Mouse (Mus musculus): ENCODE measurements around the gene Impad1. TPM values are rescaled to one million over a fixed set of nuclear protein-coding genes. Genes with fewer than 3 reads are reported as not detected.
A peak's percentile ranks its signal among the peaks of the same experiment; 100 is the strongest.

Gene Impad1
- polyA plus RNA-seq, 1 experiment from 2014 or later = 52.6 TPM

- Histone ChIP-seq H3K9me3 (peaks cover 13% of the 10 kb centered on the region; the same call in 1 of the 2 replicates), H3K4me3 (replicated peaks) (no peak overlapping the region), H3K36me3 (replicated peaks) (peaks cover 27% of the 10 kb centered on the region), H3K27ac (no peak overlapping the region), H3K27me3 (no peaks in the 10 kb centered on the region), H3K4me1 (no peaks in the 10 kb centered on the region), H3K9ac (no peak overlapping the region), H3K4me2 (no peak overlapping the region)
- ATAC-seq (ENCODE audit: low FRiP score) = no peak
Measured at GRCm38 (mm10) chr4:4779265-4779770, 13.8 kb downstream of the Impad1 start.

GRCm38 (mm10) chr4:4771523-4772114 lies 21.5 kb downstream of the Impad1 start:
- peak; percentile 30; the same call in 1 of the 2 replicates for ATAC-seq (ENCODE audit: low FRiP score)
- Histone ChIP-seq H3K27me3 (no peaks in the 10 kb centered on the region), H3K4me1 (no peaks in the 10 kb centered on the region), H3K9me3 (no peaks in the 10 kb centered on the region), H3K9ac (no peak overlapping the region), H3K4me3 (replicated peaks) (no peak overlapping the region), H3K36me3 (replicated peaks) (peaks cover 28% of the 10 kb centered on the region), H3K27ac (no peak overlapping the region), H3K4me2 (no peak overlapping the region)
- 78% methylated on average over 2 of the region's 2 CpGs for WGBS

GRCm38 (mm10) chr4:4765806-4766205 lies 27.3 kb downstream of the Impad1 start:
- H3K36me3 ChIP-seq (replicated peaks) = peaks cover 17% of the 10 kb centered on the region
- WGBS = 85% methylated on average over 5 of the region's 5 CpGs

GRCm38 (mm10) chr4:4758376-4758775 lies 34.8 kb downstream of the Impad1 start:
- no peak for ATAC-seq (ENCODE audit: low FRiP score)
- WGBS = 96% methylated on average over 4 of the region's 4 CpGs
- H3K4me2 ChIP-seq = no peak overlapping the region

More at GRCm38 (mm10) chr4:4765806-4766205, 27.3 kb downstream of the Impad1 start:
- H3K27me3 ChIP-seq = no peaks in the 10 kb centered on the region
- no peaks in the 10 kb centered on the region for H3K9me3 ChIP-seq
- no peak overlapping the region for H3K9ac ChIP-seq
- no peak overlapping the region for H3K27ac ChIP-seq
- no peak overlapping the region for H3K4me2 ChIP-seq
- no peaks in the 10 kb centered on the region for H3K4me1 ChIP-seq
- no peak overlapping the region for H3K4me3 ChIP-seq (replicated peaks)
- no peak for ATAC-seq (ENCODE audit: low FRiP score)

GRCm38 (mm10) chr4:4729427-4729826 lies 63.7 kb downstream of the Impad1 start:
- Histone ChIP-seq H3K9ac (no peak overlapping the region), H3K27ac (no peak overlapping the region), H3K4me3 (replicated peaks) (no peak overlapping the region), H3K27me3 (no peaks in the 10 kb centered on the region), H3K4me2 (no peak overlapping the region), H3K9me3 (no peaks in the 10 kb centered on the region), H3K4me1 (no peaks in the 10 kb centered on the region), H3K36me3 (replicated peaks) (no peaks in the 10 kb centered on the region)
- ATAC-seq (ENCODE audit: low FRiP score) = peak; percentile 61; the same call in 1 of the 2 replicates
- 55% methylated on average over 3 of the region's 3 CpGs for WGBS

More at GRCm38 (mm10) chr4:4758376-4758775, 34.8 kb downstream of the Impad1 start:
- no peaks in the 10 kb centered on the region for H3K27me3 ChIP-seq
- no peaks in the 10 kb centered on the region for H3K36me3 ChIP-seq (replicated peaks)
- H3K4me3 ChIP-seq (replicated peaks) = no peak overlapping the region
- no peak overlapping the region for H3K9ac ChIP-seq
- no peaks in the 10 kb centered on the region for H3K4me1 ChIP-seq
- H3K27ac ChIP-seq = no peak overlapping the region
- no peaks in the 10 kb centered on the region for H3K9me3 ChIP-seq

- no peak overlapping the region for H3K9ac ChIP-seq
- H3K27ac ChIP-seq = no peak overlapping the region
- no peak overlapping the region for H3K4me2 ChIP-seq
- no peaks in the 10 kb centered on the region for H3K4me1 ChIP-seq
- no peak overlapping the region for H3K4me3 ChIP-seq (replicated peaks)
- 84% methylated on average over 3 of the region's 3 CpGs for WGBS
- ATAC-seq (ENCODE audit: low FRiP score) = no peak
- H3K27me3 ChIP-seq = no peaks in the 10 kb centered on the region
- no peaks in the 10 kb centered on the region for H3K9me3 ChIP-seq
- no peaks in the 10 kb centered on the region for H3K36me3 ChIP-seq (replicated peaks)
Measured at GRCm38 (mm10) chr4:4726241-4726776, 66.8 kb downstream of the Impad1 start.

GRCm38 (mm10) chr4:4723821-4724220 lies 69.3 kb downstream of the Impad1 start:
- no peak for ATAC-seq (ENCODE audit: low FRiP score)
- Histone ChIP-seq H3K27me3 (no peaks in the 10 kb centered on the region), H3K4me2 (no peak overlapping the region), H3K27ac (no peak overlapping the region), H3K9ac (no peak overlapping the region), H3K36me3 (replicated peaks) (no peaks in the 10 kb centered on the region), H3K9me3 (no peaks in the 10 kb centered on the region), H3K4me1 (no peaks in the 10 kb centered on the region), H3K4me3 (replicated peaks) (no peak overlapping the region)
- 78% methylated on average over 8 of the region's 8 CpGs for WGBS

GRCm38 (mm10) chr4:4722081-4722480 lies 71.1 kb downstream of the Impad1 start:
- Histone ChIP-seq H3K4me3 (replicated peaks) (no peak overlapping the region), H3K36me3 (replicated peaks) (no peaks in the 10 kb centered on the region), H3K4me1 (no peaks in the 10 kb centered on the region), H3K4me2 (no peak overlapping the region), H3K27me3 (no peaks in the 10 kb centered on the region), H3K9ac (no peak overlapping the region), H3K27ac (no peak overlapping the region), H3K9me3 (no peaks in the 10 kb centered on the region)
- WGBS = 31% methylated on average over 1 of the region's 1 CpGs
- ATAC-seq (ENCODE audit: low FRiP score) = no peak

- no peak for ATAC-seq (ENCODE audit: low FRiP score)
- no peak overlapping the region for H3K4me2 ChIP-seq
- H3K9me3 ChIP-seq = no peaks in the 10 kb centered on the region
- 79% methylated on average over 4 of the region's 4 CpGs for WGBS
- no peak overlapping the region for H3K4me3 ChIP-seq (replicated peaks)
- no peaks in the 10 kb centered on the region; the same call in 1 of the 2 replicates for H3K27me3 ChIP-seq
- no peak overlapping the region for H3K27ac ChIP-seq
- no peak overlapping the region for H3K9ac ChIP-seq
- no peaks in the 10 kb centered on the region for H3K36me3 ChIP-seq (replicated peaks)
- no peaks in the 10 kb centered on the region for H3K4me1 ChIP-seq
Measured at GRCm38 (mm10) chr4:4717763-4718347, 75.3 kb downstream of the Impad1 start.

All from forebrain, embryonic 12.5 days (tissue).